Mouse (Mus musculus): ENCODE results near the gene Olfr370.
A peak's percentile ranks its signal among the peaks of the same experiment; 100 is the strongest.

Gene Olfr370

DNA sequence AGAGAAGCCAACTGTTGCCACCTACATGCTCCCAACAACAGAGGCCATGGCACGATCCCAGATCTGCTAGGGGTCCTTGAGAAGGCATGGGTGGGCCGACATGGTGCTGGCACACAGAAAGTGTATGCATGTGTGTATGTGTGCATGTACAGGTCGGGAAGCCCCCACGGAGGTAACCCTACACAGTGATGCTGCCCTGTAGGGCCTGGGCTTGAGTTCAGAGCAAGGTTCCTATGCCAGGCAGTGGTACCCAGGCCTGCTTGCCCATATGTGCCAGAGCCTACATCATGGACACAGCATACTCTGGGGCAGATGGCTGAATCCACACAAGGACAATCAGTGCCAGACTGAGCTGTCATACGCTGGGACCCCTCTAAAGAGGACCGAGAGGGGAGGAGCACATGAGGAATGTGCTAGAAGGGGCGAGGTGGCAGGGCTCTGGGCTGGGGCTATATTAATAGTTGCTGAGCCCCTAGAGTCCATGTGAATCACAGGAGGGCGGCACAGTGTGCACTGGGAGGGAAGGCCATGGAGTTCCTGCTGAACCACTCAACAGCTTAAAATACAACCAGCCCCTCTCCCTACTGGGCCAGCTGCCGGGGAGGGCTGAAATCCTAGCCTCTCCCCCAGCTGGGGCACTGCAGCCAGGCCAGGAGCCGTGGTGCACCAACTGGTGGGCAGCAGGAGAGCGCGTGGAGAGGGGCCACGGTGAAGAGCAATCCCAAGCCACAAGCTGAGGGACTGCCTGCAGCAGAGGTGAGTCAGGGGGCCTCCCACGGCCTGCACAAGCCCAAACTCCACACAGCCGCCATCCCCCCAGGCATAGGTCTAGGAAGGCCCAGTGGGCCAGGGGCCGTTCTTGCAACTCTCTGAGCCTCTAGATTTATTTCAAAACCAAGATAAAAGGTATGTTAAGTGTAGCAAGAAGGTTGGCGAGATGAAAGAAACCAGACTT lies 40.3 kb downstream of the Olfr370 start:
- peak; percentile 25 to 33 for DNase-seq (ENCODE audit: low spot score in 2 of 2)

DNA sequence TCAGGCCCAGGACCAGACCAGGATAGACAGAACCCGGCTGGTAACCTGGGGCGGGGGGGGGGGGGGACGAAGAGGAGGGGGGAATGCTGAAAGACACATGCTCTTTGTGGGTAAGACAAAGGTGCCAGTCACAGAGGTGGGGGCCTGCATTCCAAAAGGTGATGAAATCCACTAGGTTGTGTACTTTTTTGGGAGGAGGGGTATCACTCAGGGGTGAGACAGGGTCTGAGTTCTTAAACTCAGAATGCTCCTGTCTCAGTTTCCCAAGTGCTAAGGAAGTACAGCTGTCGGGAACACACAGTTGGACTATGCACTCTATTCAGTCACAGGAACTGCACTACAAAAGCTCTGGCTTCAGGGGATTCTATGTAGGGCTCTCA lies 40.9 kb downstream of the Olfr370 start:
- DNase-seq (ENCODE audit: low spot score in 2 of 2), result no peak

DNA sequence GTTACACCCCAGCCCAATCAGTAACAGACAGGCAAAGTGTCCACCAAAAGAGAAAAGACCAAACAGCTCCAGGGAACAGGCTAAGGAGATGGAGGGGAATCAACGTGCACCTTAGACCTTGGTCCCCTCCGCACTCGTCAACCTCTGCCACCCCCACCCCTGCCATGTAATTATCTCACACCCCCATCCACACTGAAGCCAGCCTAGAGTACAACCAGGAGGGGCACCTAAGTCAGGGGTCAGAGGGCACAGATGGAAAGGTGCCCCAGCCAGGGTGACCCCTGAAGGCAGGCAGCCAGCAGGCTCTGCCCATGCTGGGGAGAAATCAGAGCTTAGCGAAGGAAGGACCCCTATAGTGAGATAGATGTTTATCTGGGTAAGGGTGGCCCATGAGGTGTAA lies 41.3 kb downstream of the Olfr370 start:
- DNase-seq (ENCODE audit: low spot score in 2 of 2), result peak in 1 of 2 experiments; percentile 25

DNA sequence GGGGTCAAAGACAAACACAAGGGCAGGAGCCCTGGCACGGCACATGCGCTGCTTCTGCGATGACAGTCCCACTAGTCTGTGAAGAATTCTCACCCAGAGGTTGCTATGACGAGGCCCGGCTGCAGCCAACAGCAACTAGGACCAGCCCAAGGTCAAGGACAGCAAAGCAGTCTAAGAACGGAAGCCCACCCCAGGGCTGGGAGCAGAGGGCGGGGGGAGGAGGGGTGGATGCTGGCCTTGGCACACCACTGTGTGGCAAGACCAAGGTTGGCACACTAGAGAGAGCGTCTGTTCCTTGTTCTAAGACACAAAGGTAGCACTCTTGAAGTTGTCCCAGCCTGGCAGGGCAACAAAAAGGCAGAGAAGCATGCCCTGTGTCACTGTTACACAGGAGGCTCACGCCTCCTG lies 41.8 kb downstream of the Olfr370 start:
- DNase-seq (ENCODE audit: low spot score in 2 of 2), result peak; percentile 28 to 46

DNA sequence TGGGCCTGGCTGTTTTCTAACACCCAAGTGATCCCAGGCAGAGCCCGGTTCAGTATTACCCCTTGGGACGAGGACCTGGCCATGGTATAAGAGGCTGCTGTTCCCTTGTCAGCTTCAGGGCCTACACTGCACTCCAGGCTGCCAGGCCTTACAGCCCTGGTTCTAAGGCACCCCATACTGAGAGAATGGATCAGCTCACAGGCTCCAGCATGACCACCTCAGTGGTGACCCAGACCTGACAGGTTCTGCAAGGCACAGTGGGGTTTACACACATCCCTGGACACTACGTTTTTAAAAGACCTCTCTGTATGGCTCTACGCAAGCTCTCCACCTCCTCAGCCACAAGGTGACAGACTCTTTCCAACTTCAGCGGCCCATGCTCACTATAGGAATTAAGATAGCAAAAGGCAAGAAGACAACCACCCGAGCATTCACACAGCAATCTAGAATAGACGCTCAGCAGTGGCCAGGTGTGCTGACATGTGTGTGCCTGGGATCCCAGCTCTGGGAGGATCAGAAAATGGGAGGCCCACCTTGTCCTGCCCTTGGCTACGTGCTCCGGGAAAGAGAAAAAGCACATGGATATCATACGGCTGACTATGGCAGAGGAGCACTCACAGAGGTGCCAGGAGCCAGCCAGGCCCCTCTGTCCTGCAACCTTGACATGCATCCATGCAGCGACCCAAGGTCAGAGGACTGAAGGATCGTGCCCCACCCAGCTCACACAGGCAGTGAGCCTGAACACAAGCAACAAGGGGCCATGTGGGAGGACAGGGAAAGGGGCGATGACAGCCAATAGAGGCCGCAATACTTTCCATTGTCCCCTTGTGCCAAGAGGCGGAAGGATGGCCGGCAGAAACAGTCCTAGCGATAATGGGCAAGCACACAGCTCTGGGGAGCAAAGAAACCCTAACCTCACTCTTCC lies 42.8 kb downstream of the Olfr370 start:
- peak in 1 of 2 experiments; percentile 26 for DNase-seq (ENCODE audit: low spot score in 2 of 2)

DNA sequence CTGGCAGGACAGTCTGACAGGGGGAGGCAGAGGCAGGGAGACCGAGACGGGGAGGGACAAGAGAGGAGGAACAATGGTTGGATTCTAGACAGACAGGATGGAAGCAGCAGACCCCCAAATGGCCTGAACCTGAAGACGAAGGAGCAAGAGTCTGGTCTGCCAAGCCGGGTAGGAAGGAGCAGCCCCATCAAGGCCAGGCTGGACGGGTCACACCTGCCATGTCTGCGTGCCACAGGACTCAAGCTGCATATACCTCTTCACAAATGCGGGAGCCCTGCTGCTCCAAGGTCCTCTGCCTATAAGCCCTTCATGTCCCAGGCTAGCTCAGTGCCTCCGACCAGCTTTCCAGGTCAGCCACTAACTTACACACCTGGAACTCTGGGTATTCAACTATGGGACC lies 44.1 kb downstream of the Olfr370 start:
- DNase-seq (ENCODE audit: low spot score in 2 of 2), result peak in 1 of 2 experiments; percentile 24

DNA sequence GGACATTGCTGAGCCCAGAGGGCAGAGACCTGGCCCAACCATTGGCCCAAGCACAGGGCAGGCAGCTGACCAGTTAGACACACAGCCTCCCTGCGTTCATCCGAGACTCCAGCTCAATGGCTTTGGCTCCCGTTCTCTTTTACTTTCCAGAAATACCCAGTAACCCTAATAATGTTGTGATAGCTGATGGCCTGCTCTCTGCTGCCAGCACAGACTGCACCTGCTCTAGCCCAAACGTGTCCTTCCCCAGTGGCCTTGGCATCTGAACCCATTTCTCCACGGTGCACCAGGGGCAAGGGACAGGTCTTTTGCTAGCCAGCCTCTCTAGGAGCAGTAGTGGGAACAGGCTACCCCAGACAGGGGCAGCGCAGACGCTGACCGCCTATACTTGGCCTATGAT lies 45.2 kb downstream of the Olfr370 start:
- DNase-seq (ENCODE audit: low spot score in 2 of 2), result peak in 1 of 2 experiments; percentile 18

DNA sequence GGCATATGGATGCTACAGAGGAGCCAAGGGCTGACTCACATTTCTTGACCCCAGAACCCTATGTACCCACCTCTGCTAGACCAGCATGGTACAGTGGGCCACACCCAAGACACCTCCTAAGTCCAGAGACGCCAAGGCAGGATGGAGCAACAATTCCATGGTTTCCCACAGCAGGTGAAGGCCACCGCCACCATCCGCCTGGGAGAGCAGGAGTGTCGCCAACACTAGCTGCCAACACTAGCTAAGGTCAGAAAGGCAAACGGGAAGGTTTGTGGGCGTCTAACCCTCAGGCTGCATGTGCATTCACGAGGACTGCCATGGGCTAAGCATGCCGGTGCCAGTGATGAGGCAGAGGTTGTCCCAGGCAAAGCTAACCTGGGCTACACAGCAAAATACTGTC lies 46.6 kb downstream of the Olfr370 start:
- DNase-seq (ENCODE audit: low spot score in 2 of 2), result peak in 1 of 2 experiments; percentile 27

DNA sequence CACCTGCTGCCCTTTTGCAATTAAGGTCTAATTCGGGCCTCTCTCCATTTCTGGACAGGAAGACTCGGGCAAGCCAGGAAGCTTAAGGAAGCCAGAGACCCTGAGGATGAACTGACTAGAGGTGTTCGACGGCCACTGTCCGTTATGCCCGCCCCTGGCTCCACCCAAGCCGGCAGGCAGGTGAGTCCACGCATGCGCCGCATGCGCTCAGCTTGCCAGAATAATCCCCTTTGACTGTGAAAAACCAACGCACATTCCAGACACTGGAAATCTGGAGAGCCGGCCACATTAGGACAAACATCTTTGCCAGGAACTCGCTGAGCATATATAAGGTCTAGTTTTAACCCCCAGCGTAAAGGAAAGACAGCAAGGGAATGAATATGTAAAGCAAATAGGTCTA lies 47.7 kb downstream of the Olfr370 start:
- DNase-seq (ENCODE audit: low spot score in 2 of 2), result peak in 1 of 2 experiments; percentile 21

DNA sequence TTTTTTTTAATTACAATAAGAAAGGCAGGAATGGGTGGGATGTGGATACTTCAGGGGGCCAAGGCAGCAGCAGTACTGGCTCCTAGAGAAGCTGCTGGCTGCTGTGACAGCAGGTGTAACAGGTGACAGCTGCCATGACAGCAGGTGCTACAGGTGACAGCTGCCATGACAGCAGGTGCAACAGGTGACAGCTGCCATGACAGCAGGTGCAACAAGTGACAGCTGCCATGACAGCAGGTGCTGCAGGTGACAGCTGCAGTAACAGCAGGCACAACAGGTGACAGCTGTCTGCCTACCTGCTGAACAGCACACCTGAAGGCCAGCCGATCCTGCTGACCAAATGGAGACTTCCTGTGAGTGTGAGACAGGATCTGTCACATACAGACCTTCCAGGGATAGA lies 49.2 kb downstream of the Olfr370 start:
- DNase-seq (ENCODE audit: low spot score in 2 of 2), result no peak

DNA sequence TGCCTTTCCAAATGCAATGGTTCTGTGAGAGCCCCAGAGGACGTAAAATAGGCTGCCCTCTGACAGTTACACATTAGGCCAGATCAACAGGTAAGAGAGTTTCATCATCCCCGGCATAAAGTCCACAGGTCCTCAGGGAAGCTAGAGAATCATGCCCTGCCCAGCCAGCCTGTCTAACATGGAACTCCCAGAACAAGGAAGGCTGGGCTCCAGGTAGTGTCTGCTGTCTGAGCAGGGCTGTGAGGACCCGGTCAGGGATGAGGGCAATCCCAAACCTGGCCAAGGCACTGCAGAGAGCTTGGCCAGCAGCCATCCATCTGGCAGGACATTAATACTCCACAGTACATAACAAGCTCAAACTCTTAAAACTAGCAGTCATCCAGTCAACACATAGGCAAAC lies 49.8 kb downstream of the Olfr370 start:
- no peak for DNase-seq (ENCODE audit: low spot score in 2 of 2)

DNA sequence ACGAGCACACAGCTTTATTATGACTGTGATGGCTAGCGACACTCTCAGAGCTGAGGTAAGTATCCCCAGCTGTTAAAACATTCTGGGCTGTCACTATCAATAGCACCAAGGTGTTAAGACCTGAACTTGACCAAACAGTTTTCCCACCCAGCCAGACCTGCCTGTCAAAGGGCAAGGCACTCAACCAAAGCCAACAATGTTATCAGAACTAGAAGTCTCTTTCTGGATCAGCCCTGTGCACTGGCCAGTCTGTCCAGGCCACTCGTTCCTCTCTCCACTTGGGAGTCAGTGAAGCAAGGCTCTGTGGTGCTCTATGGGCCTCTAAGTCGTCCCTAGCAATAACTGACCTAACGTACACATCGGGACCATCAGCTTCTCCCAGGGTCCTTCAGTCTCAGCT lies 52.1 kb downstream of the Olfr370 start:
- DNase-seq (ENCODE audit: low spot score in 2 of 2), result no peak

DNA sequence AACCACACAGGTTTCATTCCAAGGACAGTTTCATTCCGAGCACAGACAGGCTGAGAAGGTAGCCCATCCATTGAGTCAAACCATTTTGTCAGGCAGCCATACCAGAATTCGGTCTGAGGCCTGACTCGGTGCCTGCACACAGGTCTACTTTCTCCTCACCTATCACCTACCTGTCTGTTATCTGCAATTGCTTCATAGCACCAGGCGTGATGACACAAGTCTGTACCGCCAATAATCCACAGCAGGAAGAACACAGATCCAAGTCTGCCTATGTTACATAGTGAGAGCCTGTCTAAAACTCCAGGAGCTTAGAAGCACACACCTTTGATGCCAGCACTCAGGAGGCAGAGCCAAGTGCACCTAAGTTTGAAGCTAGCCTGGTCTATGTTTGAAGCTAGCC lies 53.3 kb downstream of the Olfr370 start:
- no peak for DNase-seq (ENCODE audit: low spot score in 2 of 2)

DNA sequence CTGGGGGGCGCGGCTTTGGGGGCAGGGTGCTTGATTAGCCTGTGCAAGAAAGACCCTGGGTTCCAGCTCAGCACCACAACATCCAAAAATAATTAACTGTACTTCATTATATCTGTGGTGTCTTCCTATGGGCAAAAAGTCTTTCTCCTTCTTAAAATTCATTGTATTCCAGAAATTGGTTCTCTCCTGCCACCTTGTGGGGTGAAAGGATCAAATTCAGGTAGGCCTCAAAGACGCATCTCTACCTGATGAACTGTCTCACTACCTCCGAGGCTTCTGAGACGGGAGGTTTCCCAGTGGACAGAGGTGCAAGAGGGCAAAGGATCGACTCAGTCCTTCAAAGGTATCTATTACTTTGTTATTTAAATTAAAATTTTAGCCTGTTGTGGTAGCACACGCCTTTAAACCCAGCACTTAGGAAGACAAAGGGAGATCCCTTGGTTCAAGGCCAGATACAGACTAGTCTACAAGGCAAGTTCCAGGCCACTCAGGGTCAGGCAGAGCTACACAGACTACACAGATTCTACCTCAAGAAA lies 55.0 kb downstream of the Olfr370 start:
- no peak for DNase-seq (ENCODE audit: low spot score in 2 of 2)

DNA sequence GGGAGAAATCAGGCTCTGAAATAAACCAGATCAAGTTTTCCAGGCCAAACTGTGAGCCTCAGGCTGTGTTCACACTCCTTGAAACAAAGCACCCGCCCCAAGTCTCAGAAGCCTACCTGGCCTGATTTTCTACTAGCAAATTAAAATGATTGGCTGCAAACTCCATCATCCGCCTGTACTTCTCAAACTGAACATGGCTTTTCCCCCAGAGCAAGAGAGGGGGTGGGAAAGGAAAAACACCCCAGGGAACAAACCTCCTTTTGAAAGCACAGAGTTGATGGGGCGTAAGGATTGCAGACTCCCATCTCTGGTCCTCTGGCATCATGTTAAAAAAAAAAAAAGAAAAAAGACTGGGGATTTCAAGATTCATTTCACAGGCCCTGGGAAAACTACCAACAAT lies 57.1 kb downstream of the Olfr370 start:
- DNase-seq (ENCODE audit: low spot score in 2 of 2), result no peak

DNA sequence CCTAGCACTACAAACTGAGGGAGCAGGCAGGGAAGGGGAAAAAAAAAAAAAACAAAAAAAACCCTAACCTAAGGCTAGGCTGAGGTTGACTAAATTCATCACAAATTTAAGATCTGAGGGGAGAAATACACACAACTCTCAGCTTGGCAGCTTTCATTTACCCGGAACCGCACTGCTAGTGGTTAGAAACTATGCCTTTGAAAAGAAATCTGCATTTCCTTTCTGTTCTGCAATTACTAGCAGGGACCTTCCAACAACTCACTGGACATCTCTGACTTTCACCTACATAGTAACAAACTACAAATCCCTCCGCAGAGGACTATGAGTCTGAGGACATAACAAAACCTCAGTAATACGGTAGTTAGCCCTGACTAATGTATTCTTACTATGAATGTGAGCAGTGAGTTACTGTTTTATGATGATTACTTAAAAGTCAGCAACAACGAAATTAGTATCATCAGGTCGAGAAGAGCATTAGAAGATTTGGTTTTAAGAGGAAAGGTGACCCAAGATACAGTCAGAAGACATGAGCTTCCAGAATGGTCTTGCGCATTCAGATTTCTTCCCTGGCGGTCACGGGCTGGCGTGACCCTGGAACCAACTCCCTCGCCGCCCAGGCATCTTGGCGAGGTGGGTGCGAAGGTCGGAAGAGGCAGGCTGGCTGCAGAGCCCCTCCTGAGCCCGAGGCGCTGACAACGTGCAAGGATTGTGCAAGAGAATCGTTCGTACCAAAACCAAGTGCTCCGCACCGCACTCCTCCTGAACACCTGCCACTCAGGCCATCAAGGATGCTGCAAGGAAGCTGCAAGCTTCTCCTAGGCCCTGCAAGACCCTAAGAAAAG lies 58.0 kb downstream of the Olfr370 start:
- no peak for DNase-seq (ENCODE audit: low spot score in 2 of 2)

DNA sequence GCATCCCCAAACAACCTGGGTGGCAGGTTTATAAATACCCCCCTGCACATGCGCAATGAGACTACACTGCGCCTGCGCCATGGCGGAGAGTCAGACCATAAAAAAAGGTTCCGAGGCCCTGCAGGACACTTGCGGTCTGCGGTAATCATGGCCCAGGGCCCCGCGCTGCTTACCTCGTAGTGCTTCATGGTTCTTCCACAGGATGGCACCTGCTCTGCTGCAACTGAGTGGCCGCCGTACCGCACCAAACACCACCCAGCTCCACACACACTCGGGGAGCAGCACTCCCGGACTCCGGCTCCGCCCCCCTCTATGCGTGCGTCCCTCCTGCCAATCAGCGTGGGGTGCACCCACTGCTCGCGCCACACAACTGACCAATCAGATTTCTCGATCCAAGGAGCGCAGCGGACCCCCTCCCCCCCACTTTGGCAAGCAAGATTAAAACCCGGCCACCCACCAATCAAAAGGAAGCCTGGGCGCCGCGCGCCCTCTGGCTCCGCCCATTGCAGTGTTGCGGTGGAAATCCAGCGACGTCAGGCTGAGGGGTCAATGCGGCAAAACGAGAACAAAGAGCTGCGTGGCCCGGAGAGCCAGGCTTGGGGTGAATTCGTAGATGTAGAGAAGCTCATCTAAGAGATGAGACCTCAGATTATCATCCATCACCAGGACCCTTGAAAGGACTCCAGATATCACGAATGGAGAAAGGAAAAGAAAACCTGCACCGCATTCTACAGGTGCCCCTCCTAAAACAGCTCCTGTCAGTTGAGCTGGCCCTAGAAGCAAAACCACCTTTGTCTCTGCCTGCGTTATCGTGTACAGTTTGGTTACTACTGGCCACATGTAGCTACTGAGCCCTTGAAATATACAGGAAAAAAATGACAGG lies 58.8 kb downstream of the Olfr370 start:
- peak; percentile 99 for DNase-seq (ENCODE audit: low spot score in 2 of 2)

Measured in right cerebral cortex, postnatal 10 days (tissue).